Mouse (Mus musculus) heart, adult 8-10 months (tissue): ENCODE results near the gene Marcks. TPM values are rescaled to one million over a fixed set of nuclear protein-coding genes. Genes with fewer than 3 reads are reported as not detected.
A peak's percentile ranks its signal among the peaks of the same experiment; 100 is the strongest.

Experiments used
- DNase-seq: peaks from one replicate; pipeline ENCODE4 v3.0.0; 2022; ENCODE audit warnings: low spot score
- total RNA-seq, 4 experiments: library from RNA; stranded (reverse); gene quantifications; 2 replicates each; pipeline ENCODE4 v1.2.4; 2022

Marcks gene
- 10 to 100 TPM; 20.7 to 32.9 (median 27.6) TPM for total RNA-seq

GRCm38 (mm10) chr10:37138778-37139442 lies at the start of gene Marcks:
Marcks (minus strand) TSS chr10:37138920.
- DNase-seq: peak; percentile 87

GRCm38 (mm10) chr10:37177071-37177470 lies 38.4 kb upstream of the Marcks start:
- DNase-seq: no peak

- no peak for DNase-seq
Observed at GRCm38 (mm10) chr10:37172416-37172950, 33.8 kb upstream of the Marcks start.

GRCm38 (mm10) chr10:37171711-37172415 lies 33.1 kb upstream of the Marcks start:
- DNase-seq: no peak

- DNase-seq: no peak
Observed at GRCm38 (mm10) chr10:37170878-37171277, 32.2 kb upstream of the Marcks start.

- peak; percentile 65 for DNase-seq
Observed at GRCm38 (mm10) chr10:37170466-37170865, 31.7 kb upstream of the Marcks start.

GRCm38 (mm10) chr10:37167527-37167926 lies 28.8 kb upstream of the Marcks start:
- DNase-seq: no peak

GRCm38 (mm10) chr10:37159731-37160130 lies 21.0 kb upstream of the Marcks start:
- DNase-seq: no peak

GRCm38 (mm10) chr10:37157156-37157555 lies 18.4 kb upstream of the Marcks start:
- no peak for DNase-seq

- no peak for DNase-seq
Observed at GRCm38 (mm10) chr10:37155131-37155530, 16.4 kb upstream of the Marcks start.

- no peak for DNase-seq
Observed at GRCm38 (mm10) chr10:37151539-37152271, 13.0 kb upstream of the Marcks start.

GRCm38 (mm10) chr10:37148016-37148415 lies 9.3 kb upstream of the Marcks start:
- no peak for DNase-seq

- no peak for DNase-seq
Observed at GRCm38 (mm10) chr10:37145456-37145855, 6.7 kb upstream of the Marcks start.

- DNase-seq: no peak
Observed at GRCm38 (mm10) chr10:37141621-37142020, 2.9 kb upstream of the Marcks start.

- peak; percentile 93 for DNase-seq
Observed at GRCm38 (mm10) chr10:37140736-37141451, 2.2 kb upstream of the Marcks start.

- DNase-seq: no peak
Observed at GRCm38 (mm10) chr10:37140166-37140735, 1.5 kb upstream of the Marcks start.

- peak; percentile 48 for DNase-seq
Observed at GRCm38 (mm10) chr10:37139443-37140165, 884 bp upstream of the Marcks start.

GRCm38 (mm10) chr10:37138311-37138731 lies 399 bp downstream of the Marcks start:
- peak; percentile 29 for DNase-seq

GRCm38 (mm10) chr10:37137531-37138310 lies 999 bp downstream of the Marcks start:
- peak; percentile 49 for DNase-seq
